Mouse (Mus musculus): ENCODE measurements around the gene Olfr1101. TPM values are rescaled to one million over a fixed set of nuclear protein-coding genes. Genes with fewer than 3 reads are reported as not detected.

Olfr1101 gene
- polyA plus RNA-seq (2012; rRNA removed): not detected in 2 replicates

GRCm38 (mm10) chr2:86991121-86991520, at the start of gene Olfr1101:
Gene Olfr1101, minus strand, starts transcription at chr2:86991221.

GRCm38 (mm10) chr2:87036431-87036830, 45.4 kb upstream of the Olfr1101 start, which contains the start of gene Olfr1105:
Gene Olfr1105, minus strand, starts transcription at chr2:87036531.

GRCm38 (mm10) chr2:87026980-87027379, 36.0 kb upstream of the Olfr1101 start, which contains the start of gene Olfr1104:
Gene Olfr1104, minus strand, starts transcription at chr2:87027080.

GRCm38 (mm10) chr2:86998098-86998497, 7.1 kb upstream of the Olfr1101 start, which contains the start of gene Olfr1102:
Gene Olfr1102, plus strand, starts transcription at chr2:86998398.

GRCm38 (mm10) chr2:86979854-86980253, 11.2 kb downstream of the Olfr1101 start, which contains the start of gene Olfr1100:
Gene Olfr1100, minus strand, starts transcription at chr2:86979954.

GRCm38 (mm10) chr2:86960593-86960992, 30.4 kb downstream of the Olfr1101 start, which contains the start of gene Olfr1099:
Gene Olfr1099, minus strand, starts transcription at chr2:86960693.

Other genes starting within 250 kb of the Olfr1101 start
- gene Olfr1090, start 232.2 kb downstream of the Olfr1101 start, polyA plus RNA-seq (2012; rRNA removed): not detected in 2 replicates
- gene Olfr1093, start 208.7 kb downstream of the Olfr1101 start, polyA plus RNA-seq (2012; rRNA removed): not detected in 2 replicates
- not detected in 2 replicates for gene Olfr141, start 181.2 kb downstream of the Olfr1101 start, polyA plus RNA-seq (2012; rRNA removed)
- gene Olfr1094, start 166.6 kb downstream of the Olfr1101 start, polyA plus RNA-seq (2012; rRNA removed): not detected in 2 replicates
- gene Olfr1095, start 139.5 kb downstream of the Olfr1101 start, polyA plus RNA-seq (2012; rRNA removed): not detected in 2 replicates
- not detected in 2 replicates for gene Gm13723, start 116.4 kb downstream of the Olfr1101 start, polyA plus RNA-seq (2012; rRNA removed)
- gene Olfr1097, start 99.0 kb downstream of the Olfr1101 start, polyA plus RNA-seq (2012; rRNA removed): not detected in 2 replicates
- gene Olfr1098, start 66.7 kb downstream of the Olfr1101 start, polyA plus RNA-seq (2012; rRNA removed): not detected in 2 replicates
- gene Olfr1099, start 30.5 kb downstream of the Olfr1101 start, polyA plus RNA-seq (2012; rRNA removed): not detected in 2 replicates
- gene Olfr1100, start 11.3 kb downstream of the Olfr1101 start, polyA plus RNA-seq (2012; rRNA removed): not detected in 2 replicates
- not detected in 2 replicates for gene Olfr1102, start 7.2 kb upstream of the Olfr1101 start, polyA plus RNA-seq (2012; rRNA removed)
- gene Olfr1104, start 35.9 kb upstream of the Olfr1101 start, polyA plus RNA-seq (2012; rRNA removed): not detected in 2 replicates
- not detected in 2 replicates for gene Olfr1105, start 45.3 kb upstream of the Olfr1101 start, polyA plus RNA-seq (2012; rRNA removed)
- not detected in 2 replicates for gene Olfr1106, start 61.1 kb upstream of the Olfr1101 start, polyA plus RNA-seq (2012; rRNA removed)
- not detected in 2 replicates for gene Olfr1107, start 84.6 kb upstream of the Olfr1101 start, polyA plus RNA-seq (2012; rRNA removed)
- not detected in 2 replicates for gene Olfr1109, start 104.8 kb upstream of the Olfr1101 start, polyA plus RNA-seq (2012; rRNA removed)
- not detected in 2 replicates for gene Olfr259, start 123.3 kb upstream of the Olfr1101 start, polyA plus RNA-seq (2012; rRNA removed)
- gene Olfr1110, start 149.1 kb upstream of the Olfr1101 start, polyA plus RNA-seq (2012; rRNA removed): not detected in 2 replicates
- gene Olfr1111, start 161.4 kb upstream of the Olfr1101 start, polyA plus RNA-seq (2012; rRNA removed): not detected in 2 replicates
- gene Olfr1112, start 196.6 kb upstream of the Olfr1101 start, polyA plus RNA-seq (2012; rRNA removed): not detected in 2 replicates
- gene Olfr1113, start 217.7 kb upstream of the Olfr1101 start, polyA plus RNA-seq (2012; rRNA removed): not detected in 2 replicates

All from ovary, adult 2 months (tissue).